Mouse (Mus musculus): ENCODE data around the gene Gipr.

Gipr gene

GRCm38 (mm10) chr7:19165656-19166423 is at the start of gene Gipr:
Gene Gipr, minus strand, starts transcription at chr7:19166127.
- DNase-seq (ENCODE audit: low read depth, low spot score), result no peak

- DNase-seq (ENCODE audit: low read depth, low spot score), result no peak
Measured at GRCm38 (mm10) chr7:19214940-19215339, 49.0 kb upstream of the Gipr start.

GRCm38 (mm10) chr7:19214369-19214768 is 48.4 kb upstream of the Gipr start:
- DNase-seq (ENCODE audit: low read depth, low spot score), result no peak

- DNase-seq (ENCODE audit: low read depth, low spot score), result no peak
Measured at GRCm38 (mm10) chr7:19213385-19213784, 47.5 kb upstream of the Gipr start.

GRCm38 (mm10) chr7:19211996-19212755 is 46.2 kb upstream of the Gipr start, which contains the start of gene Gpr4:
Gene Gpr4, plus strand, starts transcription at chr7:19212538.
- no peak for DNase-seq (ENCODE audit: low read depth, low spot score)

- DNase-seq (ENCODE audit: low read depth, low spot score), result no peak
Measured at GRCm38 (mm10) chr7:19211041-19211675, 45.2 kb upstream of the Gipr start.

- no peak for DNase-seq (ENCODE audit: low read depth, low spot score)
Measured at GRCm38 (mm10) chr7:19210010-19210409, 44.1 kb upstream of the Gipr start.

GRCm38 (mm10) chr7:19209494-19209893 is 43.6 kb upstream of the Gipr start:
- no peak for DNase-seq (ENCODE audit: low read depth, low spot score)

- DNase-seq (ENCODE audit: low read depth, low spot score), result no peak
Measured at GRCm38 (mm10) chr7:19208944-19209472, 43.1 kb upstream of the Gipr start.

GRCm38 (mm10) chr7:19208201-19208910 is 42.4 kb upstream of the Gipr start:
- DNase-seq (ENCODE audit: low read depth, low spot score), result no peak

- DNase-seq (ENCODE audit: low read depth, low spot score), result no peak
Measured at GRCm38 (mm10) chr7:19202065-19202850, 36.3 kb upstream of the Gipr start.

- no peak for DNase-seq (ENCODE audit: low read depth, low spot score)
Measured at GRCm38 (mm10) chr7:19201660-19202059, 35.7 kb upstream of the Gipr start.

GRCm38 (mm10) chr7:19197985-19198384 is 32.1 kb upstream of the Gipr start:
- no peak for DNase-seq (ENCODE audit: low read depth, low spot score)

GRCm38 (mm10) chr7:19196676-19197075 is 30.7 kb upstream of the Gipr start:
- DNase-seq (ENCODE audit: low read depth, low spot score), result no peak

- no peak for DNase-seq (ENCODE audit: low read depth, low spot score)
Measured at GRCm38 (mm10) chr7:19194676-19195075, 28.7 kb upstream of the Gipr start.

GRCm38 (mm10) chr7:19184758-19185157 is 18.8 kb upstream of the Gipr start:
- no peak for DNase-seq (ENCODE audit: low read depth, low spot score)

GRCm38 (mm10) chr7:19184250-19184649 is 18.3 kb upstream of the Gipr start:
- DNase-seq (ENCODE audit: low read depth, low spot score), result no peak

GRCm38 (mm10) chr7:19180862-19181429 is 15.0 kb upstream of the Gipr start:
- no peak for DNase-seq (ENCODE audit: low read depth, low spot score)

GRCm38 (mm10) chr7:19179936-19180335 is 14.0 kb upstream of the Gipr start:
- no peak for DNase-seq (ENCODE audit: low read depth, low spot score)

- DNase-seq (ENCODE audit: low read depth, low spot score), result peak; percentile 53
Measured at GRCm38 (mm10) chr7:19179173-19179572, 13.2 kb upstream of the Gipr start.
